Mouse (Mus musculus): Measurements from ENCODE around the gene Tcf19.
A peak's percentile ranks its signal among the peaks of the same experiment; 100 is the strongest.
"Not testable (repeated sequence)": the region's sequence is repeated elsewhere in the genome, so short reads cannot be mapped to it uniquely, and the experiment has no call there.

Tcf19 gene

GRCm38 (mm10) chr17:35486726-35487125 lies 29.9 kb downstream of the Tcf19 start:
- DNase-seq (ENCODE audit: low read depth, low spot score) = no peak

GRCm38 (mm10) chr17:35485702-35486101 lies 30.9 kb downstream of the Tcf19 start:
- no peak for DNase-seq (ENCODE audit: low read depth, low spot score)

- peak; percentile 20 for DNase-seq (ENCODE audit: low read depth, low spot score)
These were observed 32.6 kb downstream of the Tcf19 start for GRCm38 (mm10) chr17:35484066-35484465.

GRCm38 (mm10) chr17:35469842-35470751 lies 46.5 kb downstream of the Tcf19 start, which contains the start of gene H2-Q10:
Gene H2-Q10 (plus strand): TSS chr17:35470089.
- DNase-seq (ENCODE audit: low read depth, low spot score) = no peak

GRCm38 (mm10) chr17:35468936-35469335 lies 47.7 kb downstream of the Tcf19 start:
- DNase-seq (ENCODE audit: low read depth, low spot score) = not testable (repeated sequence)

- not testable (repeated sequence) for DNase-seq (ENCODE audit: low read depth, low spot score)
These were observed 51.0 kb downstream of the Tcf19 start for GRCm38 (mm10) chr17:35465651-35466050.
